Mouse (Mus musculus) CD4-positive naive resting alpha-beta T cell, adult 76 days (primary cell): ENCODE measurements around the gene Cib2. TPM values are rescaled to one million over a fixed set of nuclear protein-coding genes. Genes with fewer than 3 reads are reported as not detected.

Source experiments
- total RNA-seq: library from RNA; stranded (reverse); gene quantifications from one replicate; pipeline ENCODE4 v1.2.4, GENCODE M21; 2023

Gene Cib2
- not detected for total RNA-seq

GRCm38 (mm10) chr9:54559771-54560471, at the start of gene Cib2:
Gene Cib2 (minus strand): TSS chr9:54560218.

GRCm38 (mm10) chr9:54586199-54587061, 26.4 kb upstream of the Cib2 start, which contains the start of gene Idh3a:
Gene Idh3a (plus strand): TSS chr9:54586334.

GRCm38 (mm10) chr9:54538684-54539083, 21.3 kb downstream of the Cib2 start, which contains the start of gene Sh2d7:
Gene Sh2d7 (plus strand): TSS chr9:54538984.

DNA sequence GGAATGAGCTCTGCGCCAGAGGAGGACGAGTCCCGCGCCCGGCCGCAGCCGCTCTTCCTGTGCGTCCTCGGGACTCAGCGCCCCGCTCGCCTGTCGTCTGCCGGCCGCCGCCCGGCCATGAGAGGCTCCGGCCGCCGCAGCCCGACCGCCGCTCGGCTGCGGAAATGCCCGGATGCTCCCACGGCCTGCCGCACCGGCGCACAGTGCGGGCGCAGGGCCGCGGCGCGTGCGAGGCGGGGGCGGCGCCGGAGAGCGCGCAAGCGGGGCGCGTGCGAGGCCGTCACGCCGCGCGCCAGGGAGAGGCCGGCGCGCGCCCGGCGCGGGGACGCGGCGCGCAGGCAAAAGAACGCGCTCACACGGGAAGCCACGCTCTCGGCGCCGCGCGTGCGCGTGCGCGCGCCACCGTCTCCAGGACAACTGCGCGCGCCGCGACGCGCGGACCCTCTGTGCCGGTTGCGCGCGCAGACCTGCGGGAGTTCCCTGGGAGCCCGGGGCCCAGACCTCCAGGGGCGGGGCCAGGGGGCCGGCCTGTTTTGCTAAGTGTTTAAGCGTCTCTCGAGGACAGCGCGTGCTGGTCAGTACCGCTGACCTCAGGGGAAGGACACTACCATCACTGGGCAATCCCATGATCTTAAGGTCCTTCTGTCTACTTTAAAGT, 58.4 kb downstream of the Cib2 start, which contains the start of gene Dmxl2:
Gene Dmxl2, minus strand, starts transcription at position 174 of the 658 bp plus-strand sequence.

Other genes with a start within 250 kb of the Cib2 start
- 0.44 TPM for gene Dmxl2, start 58.6 kb downstream of the Cib2 start, total RNA-seq
- gene Sh2d7, start 21.2 kb downstream of the Cib2 start, total RNA-seq = not detected
- gene Idh3a, start 26.1 kb upstream of the Cib2 start, total RNA-seq = 39.5 TPM
- gene Acsbg1, start 101.7 kb upstream of the Cib2 start, total RNA-seq = 6.1 TPM
- gene Dnaja4, start 138.7 kb upstream of the Cib2 start, total RNA-seq = 16.6 TPM
- gene Wdr61, start 174.3 kb upstream of the Cib2 start, total RNA-seq = 48.1 TPM
- not detected for gene Crabp1, start 204.5 kb upstream of the Cib2 start, total RNA-seq